Mouse (Mus musculus) erythroblast, embryonic 14.5 days (primary cell): ENCODE results near the gene Ern1.

Experiments
- GATA1 ChIP-seq: IDR thresholded peaks from 2 replicates; pipeline ENCODE4 v1.6.1; 2012; ENCODE audit warnings: low read length, inconsistent platforms, mixed read lengths
- TAL1 ChIP-seq: IDR thresholded peaks from 3 replicates; pipeline ENCODE4 v1.6.1; 2012; ENCODE audit warnings: low read length, inconsistent platforms, mixed read lengths

DNA sequence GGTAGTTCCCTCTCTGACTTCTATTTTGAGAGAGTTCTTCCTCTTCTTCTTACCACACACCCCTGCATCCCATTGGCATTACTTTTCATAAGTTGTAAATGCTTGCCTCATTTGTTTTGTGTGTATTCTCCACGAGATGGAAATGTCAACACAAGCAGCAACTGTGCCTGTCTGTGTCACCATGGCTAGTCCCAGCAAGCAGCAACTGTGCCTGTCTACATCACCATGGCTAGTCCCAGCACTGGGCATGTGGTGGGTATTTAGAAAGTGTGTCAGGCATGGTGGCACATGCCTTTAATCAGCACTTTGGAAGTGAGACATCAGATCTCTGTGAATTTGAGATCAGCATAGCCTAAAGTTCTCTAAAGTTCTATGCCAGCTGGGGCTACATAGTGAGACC, 133.5 kb downstream of the Ern1 start:
- TF ChIP-seq TAL1 (no peak), GATA1 (no peak)
